Mouse (Mus musculus) liver, adult 2 months (tissue): ENCODE measurements at regions not wholly inside any gene's neighbourhood (a gene's known extent, or its start where the extent isn't known, plus 50 kb on each side); places are given as distances from the start of the nearest gene placed in this dataset.

Experiments used
- CTCF ChIP-seq: fragments of 200-500 bp; IDR thresholded peaks from 2 replicates; pipeline ENCODE4 v1.5.1; 2011; ENCODE audit warnings: low read depth, low read length, control low read depth
- POLR2A ChIP-seq: fragments of 200-500 bp; IDR thresholded peaks from 2 replicates; pipeline ENCODE4 v1.6.1; 2011; ENCODE audit warnings: low read length, control low read depth; ENCODE audit not compliant: insufficient read depth; ENCODE audit errors: extremely low read depth

DNA sequence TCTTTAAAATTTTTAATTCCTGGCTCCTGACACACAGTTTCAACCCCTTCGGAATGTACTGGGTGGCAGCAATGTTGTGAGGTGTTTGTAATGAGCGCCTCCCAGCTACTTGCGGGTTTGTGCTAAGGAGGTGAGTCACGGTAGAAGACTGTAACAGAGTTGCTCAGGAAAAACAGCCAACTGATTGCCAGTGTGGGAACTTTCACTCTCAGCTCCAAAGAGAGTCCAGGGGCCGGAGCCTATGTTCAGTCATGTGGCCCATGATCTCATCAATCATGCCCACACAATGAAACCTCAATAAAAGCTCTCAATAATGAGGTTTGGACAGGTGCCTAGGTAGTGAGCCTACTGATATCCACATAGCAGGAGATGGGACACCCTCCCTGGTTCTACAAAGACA lies 130.5 kb downstream of the Nectin1 start:
- TF ChIP-seq POLR2A, result no peak
- no peak for TF ChIP-seq CTCF
